Mouse (Mus musculus) MEL (cell line): ENCODE data around the gene Prkce. TPM values are rescaled to one million over a fixed set of nuclear protein-coding genes. Genes with fewer than 3 reads are reported as not detected.

ENCODE experiments used
- DNase-seq: peaks from one replicate; pipeline ENCODE4 v3.0.0; 2011; ENCODE audit warnings: low read depth, low spot score
- H3K27ac ChIP-seq: 2 replicates; pipeline ENCODE4 v1.5.1; 2012; ENCODE audit warnings: low read depth, mild to moderate bottlenecking, control low read depth, low read length, moderate library complexity; ENCODE audit not compliant: control insufficient read depth
- H3K27me3 ChIP-seq, 2 experiments: fragments of 150-350 bp in 1 of 2; sonication (generic) in 1 of 2; 2 replicates each; pipeline ENCODE4 v1.6.1; 2012; ENCODE audit warnings: low read length in 2 of 2, mild to moderate bottlenecking in 2 of 2, improper control_type of control experiment in 1 of 2, moderate library complexity in 1 of 2; ENCODE audit not compliant: insufficient read depth in 2 of 2, control insufficient read depth in 1 of 2
- H3K36me3 ChIP-seq, 2 experiments: 2 replicates each; pipeline ENCODE4 v1.6.1; 2012 to 2014; ENCODE audit warnings: low read length in 2 of 2, improper control_type of control experiment in 1 of 2, inconsistent platforms in 1 of 2, mild to moderate bottlenecking in 1 of 2; ENCODE audit not compliant: insufficient read depth in 2 of 2, control insufficient read depth in 1 of 2
- H3K4me1 ChIP-seq, 2 experiments: fragments of 150-350 bp in 1 of 2; sonication (generic) in 1 of 2; 2 replicates each; pipeline ENCODE4 v1.6.1; 2012; ENCODE audit warnings: low read length in 2 of 2, improper control_type of control experiment in 1 of 2, mild to moderate bottlenecking in 1 of 2; ENCODE audit not compliant: insufficient read depth in 2 of 2, control insufficient read depth in 1 of 2
- H3K4me3 ChIP-seq, 2 experiments: fragments of 150-350 bp in 1 of 2; sonication (generic) in 1 of 2; 2 replicates each; pipeline ENCODE4 v1.5.1; 2012; ENCODE audit warnings: low read depth in 2 of 2, low read length in 2 of 2, mild to moderate bottlenecking in 2 of 2, moderate library complexity in 2 of 2, control low read depth in 1 of 2, improper control_type of control experiment in 1 of 2; ENCODE audit not compliant: control insufficient read depth in 1 of 2, insufficient read depth in 1 of 2
- H3K79me2 ChIP-seq: 2 replicates; pipeline ENCODE4 v1.6.1; 2012; ENCODE audit warnings: mild to moderate bottlenecking, low read length, moderate library complexity; ENCODE audit not compliant: control insufficient read depth, poor library complexity, insufficient read depth
- H3K9ac ChIP-seq: 2 replicates; pipeline ENCODE4 v1.6.1; 2012; ENCODE audit warnings: low read depth, mild to moderate bottlenecking, control low read depth, low read length, moderate library complexity; ENCODE audit not compliant: control insufficient read depth, poor library complexity, severe bottlenecking
- H3K9me3 ChIP-seq: fragments of 150-350 bp; sonication (generic); replicated peaks from 2 replicates; pipeline ENCODE4 v1.6.1; 2012; ENCODE audit warnings: mild to moderate bottlenecking, low read length, improper control_type of control experiment, moderate library complexity; ENCODE audit not compliant: insufficient read depth
- CHD1 ChIP-seq: IDR thresholded peaks from 2 replicates; pipeline ENCODE4 v1.6.1; 2012; ENCODE audit warnings: low read depth, mild to moderate bottlenecking, inconsistent platforms, low read length, improper control_type of control experiment
- CHD2 ChIP-seq: IDR thresholded peaks from 2 replicates; pipeline ENCODE4 v1.6.1; 2011; ENCODE audit warnings: low read length, improper control_type of control experiment
- E2F4 ChIP-seq: IDR thresholded peaks from 2 replicates; pipeline ENCODE4 v1.6.1; 2011; ENCODE audit warnings: low read depth, low read length, improper control_type of control experiment, borderline replicate concordance
- EP300 ChIP-seq, 2 experiments: IDR thresholded peaks; 2 replicates each; pipeline ENCODE4 v1.6.1; 2011; ENCODE audit warnings: improper control_type of control experiment in 2 of 2, low read length in 2 of 2, low read depth in 1 of 2, mild to moderate bottlenecking in 1 of 2
- ETS1 ChIP-seq: IDR thresholded peaks from 2 replicates; pipeline ENCODE4 v1.6.1; 2012; ENCODE audit warnings: low read depth, mild to moderate bottlenecking, inconsistent platforms, low read length, improper control_type of control experiment, moderate library complexity
- GABPA ChIP-seq: IDR thresholded peaks from 2 replicates; pipeline ENCODE4 v1.6.1; 2012; ENCODE audit warnings: low read depth, mild to moderate bottlenecking, inconsistent platforms, low read length, improper control_type of control experiment, moderate library complexity
- GATA1 ChIP-seq: IDR thresholded peaks from 2 replicates; pipeline ENCODE4 v1.6.1; 2011; ENCODE audit warnings: low read depth, low read length, improper control_type of control experiment
- HCFC1 ChIP-seq: IDR thresholded peaks from 2 replicates; pipeline ENCODE4 v1.6.1; 2012; ENCODE audit warnings: low read depth, mild to moderate bottlenecking, inconsistent platforms, low read length, improper control_type of control experiment, moderate library complexity
- JUND ChIP-seq: IDR thresholded peaks from 2 replicates; pipeline ENCODE4 v1.6.1; 2011; ENCODE audit warnings: low read depth, mild to moderate bottlenecking, improper control_type of control experiment, low read length
- KAT2A ChIP-seq: conservative IDR thresholded peaks from 2 replicates; pipeline ENCODE4 v1.6.1; 2012; ENCODE audit warnings: low read depth, low read length, improper control_type of control experiment, inconsistent platforms
- MXI1 ChIP-seq: IDR thresholded peaks from 2 replicates; pipeline ENCODE4 v1.6.1; 2011; ENCODE audit warnings: mild to moderate bottlenecking, low read depth, low read length, improper control_type of control experiment
- MYB ChIP-seq: IDR thresholded peaks from 2 replicates; pipeline ENCODE4 v1.6.1; 2011; ENCODE audit warnings: mild to moderate bottlenecking, low read depth, low read length, improper control_type of control experiment
- MYC ChIP-seq: IDR thresholded peaks from 2 replicates; pipeline ENCODE4 v1.6.1; 2011; ENCODE audit warnings: low read depth, mild to moderate bottlenecking, low read length, improper control_type of control experiment, moderate library complexity
- RAD21 ChIP-seq: IDR thresholded peaks from 2 replicates; pipeline ENCODE4 v1.6.1; 2011; ENCODE audit warnings: mild to moderate bottlenecking, low read depth, low read length, improper control_type of control experiment
- RCOR1 ChIP-seq: IDR thresholded peaks from 2 replicates; pipeline ENCODE4 v1.6.1; 2012; ENCODE audit warnings: low read depth, mild to moderate bottlenecking, inconsistent platforms, low read length, improper control_type of control experiment
- SIN3A ChIP-seq: IDR thresholded peaks from 2 replicates; pipeline ENCODE4 v1.6.1; 2012; ENCODE audit warnings: low read length, improper control_type of control experiment, inconsistent platforms
- SMC3 ChIP-seq: IDR thresholded peaks from 2 replicates; pipeline ENCODE4 v1.6.1; 2011; ENCODE audit warnings: low read depth, low read length, improper control_type of control experiment
- TCF12 ChIP-seq: IDR thresholded peaks from 2 replicates; pipeline ENCODE4 v1.6.1; 2014; ENCODE audit warnings: low read depth, mild to moderate bottlenecking, inconsistent platforms, low read length, improper control_type of control experiment, moderate library complexity
- UBTF ChIP-seq: IDR thresholded peaks from 2 replicates; pipeline ENCODE4 v1.6.1; 2012; ENCODE audit warnings: low read depth, mild to moderate bottlenecking, inconsistent platforms, low read length, improper control_type of control experiment, moderate library complexity, borderline replicate concordance; ENCODE audit not compliant: insufficient read depth
- USF2 ChIP-seq, 2 experiments: IDR thresholded peaks; 2 replicates each; pipeline ENCODE4 v1.6.1; 2011 to 2012; ENCODE audit warnings: improper control_type of control experiment in 2 of 2, low read length in 2 of 2, borderline replicate concordance in 1 of 2, inconsistent platforms in 1 of 2, low read depth in 1 of 2, mild to moderate bottlenecking in 1 of 2; ENCODE audit not compliant: insufficient read depth in 1 of 2
- polyA plus RNA-seq, 2 experiments: library from polyadenylated mRNA; stranded (reverse) in 1 of 2; unstranded in 1 of 2; fragments of >175 nt in 1 of 2; fragments of >200 nt in 1 of 2; gene quantifications; 2 replicates each; pipeline versions ENCODE4 v1.2.1 to v1.2.4; 2012; ENCODE audit warnings: low replicate concordance in 2 of 2, low read depth in 1 of 2; ENCODE audit not compliant: insufficient read length in 2 of 2, insufficient read depth in 1 of 2, missing spikeins in 1 of 2
- total RNA-seq: library from RNA; depleted of rRNA; stranded (reverse); fragments of 300-350 nt; gene quantifications from 2 replicates; pipeline ENCODE4 v1.2.3, GENCODE M21; 2012

Gene Prkce
- total and polyA plus RNA-seq, 3 experiments: 3.0 to 5.3 TPM; not detected in 1

DNA sequence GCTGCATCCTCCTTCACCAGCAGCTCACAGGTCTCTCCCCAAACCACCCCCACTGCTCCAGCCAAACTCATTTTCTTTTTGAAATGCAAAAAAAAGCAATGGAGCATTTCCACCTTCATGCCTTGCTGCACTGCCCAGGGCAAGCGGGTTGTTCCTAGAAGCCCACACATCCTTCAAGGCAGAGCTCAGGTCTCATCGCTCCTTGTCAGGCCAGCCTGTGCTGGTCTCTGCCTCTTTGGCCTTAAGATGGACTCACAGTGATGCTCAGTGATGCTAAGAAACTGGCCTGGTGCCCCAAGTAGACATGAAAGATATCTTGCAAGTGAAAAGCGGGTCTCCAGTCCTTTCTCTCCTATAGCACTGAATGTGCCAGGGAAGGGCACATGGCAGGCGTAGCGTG is 149.2 kb downstream of the Prkce start:
- Histone ChIP-seq H3K27me3 (no peaks in the 10 kb centered on the region), H3K9ac (no peak overlapping the region), H3K4me3 (no peak overlapping the region), H3K27ac (no peak overlapping the region), H3K36me3 (peaks cover 0 to 19% of the 10 kb centered on the region in 2 experiments; a peak in 2 of 4 replicates), H3K4me1 (peaks cover 18% of the 10 kb centered on the region in 2 experiments), H3K9me3 (no peaks in the 10 kb centered on the region), H3K79me2 (no peaks in the 10 kb centered on the region)
- TF ChIP-seq UBTF: no peak
- TF ChIP-seq RAD21: no peak
- no peak for TF ChIP-seq MXI1
- no peak for TF ChIP-seq GATA1
- TF ChIP-seq TCF12: no peak
- TF ChIP-seq SIN3A: no peak
- no peak for TF ChIP-seq SMC3
- no peak for TF ChIP-seq CHD1
- no peak for TF ChIP-seq MYB
- no peak for TF ChIP-seq JUND
- TF ChIP-seq MYC: no peak
- no peak for TF ChIP-seq E2F4
- no peak for TF ChIP-seq GABPA
- no peak for TF ChIP-seq RCOR1
- no peak for TF ChIP-seq CHD2
- no peak for TF ChIP-seq KAT2A
- TF ChIP-seq USF2 (IDR thresholded peaks at IDR 0.05; ENCODE audit: borderline replicate concordance in 1 of 2, insufficient read depth in 1 of 2, low read depth in 1 of 2, low read length in 2 of 2): no peak
- DNase-seq: no peak

DNA sequence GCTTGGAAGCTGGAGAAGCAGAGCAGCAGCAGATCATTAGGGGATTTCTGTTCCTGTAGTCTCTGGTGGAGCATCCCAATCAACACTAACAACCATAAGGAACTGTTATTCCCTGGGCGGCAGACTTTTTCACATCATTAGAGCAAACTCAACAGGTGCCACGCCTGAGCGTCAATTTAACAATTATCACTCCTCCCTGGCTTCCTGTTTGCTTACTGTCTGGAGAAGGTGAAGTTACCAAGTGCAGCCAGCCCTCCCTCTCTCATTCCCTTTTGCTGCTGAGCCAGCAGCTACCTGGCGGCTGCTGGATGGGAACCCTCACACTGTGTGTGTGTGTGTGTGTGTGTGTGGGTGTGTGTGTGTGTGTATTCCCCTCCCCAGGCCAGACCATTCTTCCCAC is 149.6 kb downstream of the Prkce start:
- Histone ChIP-seq H3K79me2 (no peaks in the 10 kb centered on the region), H3K9ac (no peak overlapping the region), H3K4me1 (peaks cover 18% of the 10 kb centered on the region in 2 experiments), H3K9me3 (no peaks in the 10 kb centered on the region), H3K36me3 (peaks cover 0 to 19% of the 10 kb centered on the region in 2 experiments; a peak in 2 of 4 replicates), H3K27ac (no peak overlapping the region), H3K27me3 (no peaks in the 10 kb centered on the region), H3K4me3 (no peak overlapping the region)
- no peak for DNase-seq
- TF ChIP-seq ETS1 (0 out of 2 replicates have a peak, but pooled peaks have one; percentile 19), HCFC1 (no peak), EP300 (IDR thresholded peaks at IDR 0.05; ENCODE audit: low read depth in 1 of 2, low read length in 2 of 2) (0 out of 4 replicates have a peak, but pooled peaks of 1 of the 2 experiments have one; percentile 10)
